Mouse (Mus musculus) midbrain, embryonic 16.5 days (tissue): ENCODE results near the gene Slc6a20b. TPM values are rescaled to one million over a fixed set of nuclear protein-coding genes. Genes with fewer than 3 reads are reported as not detected.

Experiments
- ATAC-seq: fragments of 200-750 bp; cut with Nextera tagmentation; 2 replicates; pipeline ENCODE4 v1.8.0; 2017; ENCODE audit warnings: moderate TSS enrichment
- H3K27ac ChIP-seq: fragments of 300-500 bp; sonication (generic); 2 replicates; pipeline ENCODE4 v1.5.1; 2014; ENCODE audit warnings: mild to moderate bottlenecking, low read length, mixed read lengths
- H3K27me3 ChIP-seq: fragments of 300-500 bp; sonication (generic); 2 replicates; pipeline ENCODE4 v1.6.1; 2014; ENCODE audit warnings: low read depth, low read length, mixed read lengths; ENCODE audit not compliant: control insufficient read depth, insufficient read depth
- H3K36me3 ChIP-seq: fragments of 300-500 bp; sonication (generic); 2 replicates; pipeline ENCODE4 v1.6.1; 2014; ENCODE audit warnings: mild to moderate bottlenecking, low read length, moderate library complexity, mixed read lengths; ENCODE audit not compliant: control insufficient read depth, insufficient read depth
- H3K4me1 ChIP-seq: fragments of 300-500 bp; sonication (generic); 2 replicates; pipeline ENCODE4 v1.6.1; 2014; ENCODE audit warnings: mild to moderate bottlenecking, low read length, mixed read lengths; ENCODE audit not compliant: control insufficient read depth, insufficient read depth
- H3K4me2 ChIP-seq: fragments of 300-500 bp; sonication (generic); 2 replicates; pipeline ENCODE4 v1.6.1; 2014; ENCODE audit warnings: mild to moderate bottlenecking, low read length, mixed read lengths
- H3K4me3 ChIP-seq: fragments of 300-500 bp; sonication (generic); 2 replicates; pipeline ENCODE4 v1.5.1; 2014; ENCODE audit warnings: low read depth, mild to moderate bottlenecking, low read length, moderate library complexity, mixed read lengths
- H3K9ac ChIP-seq: fragments of 300-500 bp; sonication (generic); 2 replicates; pipeline ENCODE4 v1.6.1; 2014; ENCODE audit warnings: low read depth, low read length, mixed read lengths
- H3K9me3 ChIP-seq: fragments of 300-500 bp; sonication (generic); replicated peaks from 2 replicates; pipeline ENCODE4 v1.6.1; 2014; ENCODE audit warnings: mild to moderate bottlenecking, low read length, mixed read lengths; ENCODE audit not compliant: control insufficient read depth, poor library complexity, severe bottlenecking
- WGBS: fragments of 180-500 bp; shearing (Covaris S2); extraction: QIAGEN DNeasy Blood & Tissue Kit; methylation state at CpG from one replicate; pipeline ENCODE4 v1.1.7; 2014; 5-methylcytosine and 5-hydroxymethylcytosine counted together
- polyA plus RNA-seq: library from polyadenylated mRNA; unstranded; fragments of >200 nt; fragmentation: Nextera tagmentation; extraction: Ambion mirVana; gene quantifications from 2 replicates; pipeline ENCODE4 v1.2.1, GENCODE M21; 2015

Slc6a20b gene
- polyA plus RNA-seq, 1 experiment from 2014 or later = 0.39 TPM

DNA sequence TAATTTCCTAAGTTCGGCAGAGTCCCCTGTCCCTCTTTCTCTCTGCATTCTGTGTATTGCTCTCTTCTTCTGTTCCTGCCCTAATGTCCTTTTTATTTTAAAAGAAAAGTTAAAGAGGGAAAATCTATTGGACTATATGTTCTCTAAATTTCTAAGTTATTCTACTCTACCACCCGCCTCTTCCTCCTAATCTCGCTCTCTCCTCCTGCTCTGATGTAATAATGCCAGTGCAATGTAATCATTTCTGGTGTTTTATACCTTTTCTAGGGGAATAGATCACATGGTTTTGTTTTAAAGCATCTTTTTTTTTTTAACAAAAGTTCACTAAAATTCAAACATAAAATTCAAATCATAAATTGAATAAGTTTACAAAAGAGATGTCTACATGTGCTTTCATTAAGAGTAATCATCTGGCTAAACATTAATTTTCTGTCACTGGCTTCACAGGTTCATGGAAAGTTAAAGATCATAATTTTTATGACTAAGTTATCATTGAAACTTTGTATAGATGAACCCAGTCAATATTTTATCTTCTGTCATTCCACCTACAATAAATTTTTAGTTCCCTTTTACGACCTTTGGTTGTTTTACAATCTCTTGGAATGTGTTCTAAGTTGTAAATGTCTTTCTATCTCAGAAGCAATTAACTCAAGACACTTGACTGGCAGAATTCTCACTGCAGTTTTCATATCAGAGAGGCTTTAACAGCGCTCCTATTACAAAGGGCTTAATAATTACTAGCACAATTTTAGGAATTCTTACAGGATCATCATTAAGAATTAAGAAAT lies 11.9 kb downstream of the Slc6a20b start:
- no peak for ATAC-seq
- WGBS = 91% methylated on average over 5 of the region's 5 CpGs

DNA sequence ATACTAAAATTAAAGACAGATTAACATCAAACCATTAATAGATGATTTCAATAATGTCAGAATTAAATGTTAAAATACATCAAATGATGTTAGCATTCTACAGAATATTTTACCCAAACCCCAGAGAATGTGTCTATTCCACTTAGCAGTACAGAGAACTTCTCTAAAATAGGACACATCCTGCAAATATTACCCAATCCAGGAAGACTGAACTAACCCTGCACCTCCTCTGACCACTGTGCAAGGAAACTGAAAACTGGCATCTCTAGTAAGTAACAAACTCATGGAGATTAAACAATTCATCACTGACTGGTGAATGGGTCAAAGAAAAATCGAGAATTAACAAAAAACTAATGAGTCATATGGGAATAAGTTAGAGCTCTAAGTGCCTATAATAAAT lies 30.8 kb downstream of the Slc6a20b start:
- no peaks in the 10 kb centered on the region for H3K36me3 ChIP-seq
- H3K4me3 ChIP-seq = no peak overlapping the region
- H3K4me1 ChIP-seq = no peaks in the 10 kb centered on the region
- H3K27me3 ChIP-seq = no peaks in the 10 kb centered on the region
- ATAC-seq = no peak
- H3K27ac ChIP-seq = no peak overlapping the region
- no peaks in the 10 kb centered on the region for H3K9me3 ChIP-seq
- WGBS = 91% methylated on average over 1 of the region's 1 CpGs
- no peak overlapping the region for H3K9ac ChIP-seq
- H3K4me2 ChIP-seq = no peak overlapping the region

More for the DNA sequence above, 11.9 kb downstream of the Slc6a20b start:
- no peaks in the 10 kb centered on the region for H3K36me3 ChIP-seq
- H3K4me1 ChIP-seq = no peaks in the 10 kb centered on the region
- H3K9me3 ChIP-seq = no peaks in the 10 kb centered on the region
- H3K4me3 ChIP-seq = no peak overlapping the region
- H3K27ac ChIP-seq = no peak overlapping the region
- H3K9ac ChIP-seq = no peak overlapping the region
- H3K4me2 ChIP-seq = no peak overlapping the region
- no peaks in the 10 kb centered on the region for H3K27me3 ChIP-seq

DNA sequence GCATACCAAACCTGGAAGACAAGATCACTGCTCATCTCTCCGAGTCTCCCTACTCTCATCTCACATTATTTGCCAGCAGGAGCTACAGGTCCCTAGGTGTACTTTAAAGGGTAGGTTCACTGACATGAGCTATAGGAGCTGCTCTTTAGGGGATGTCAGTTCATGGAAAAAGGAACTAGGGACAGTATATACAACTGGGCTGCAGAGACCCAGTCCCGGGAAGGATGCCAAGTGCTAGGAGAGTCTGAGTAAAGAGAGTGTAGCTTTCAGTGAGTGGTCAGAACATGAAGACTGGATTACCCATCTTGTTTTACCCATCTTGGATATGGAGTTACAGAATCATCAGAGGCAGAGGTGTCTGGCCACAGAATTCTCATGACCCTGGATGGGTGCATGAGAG lies 35.0 kb downstream of the Slc6a20b start:
- Histone ChIP-seq H3K36me3 (peaks cover 12% of the 10 kb centered on the region), H3K4me2 (no peak overlapping the region), H3K27ac (no peak overlapping the region), H3K4me3 (no peak overlapping the region), H3K27me3 (no peaks in the 10 kb centered on the region), H3K9ac (no peak overlapping the region), H3K9me3 (no peaks in the 10 kb centered on the region), H3K4me1 (no peaks in the 10 kb centered on the region)
- ATAC-seq = no peak
- WGBS = 97% methylated on average over 2 of the region's 2 CpGs

DNA sequence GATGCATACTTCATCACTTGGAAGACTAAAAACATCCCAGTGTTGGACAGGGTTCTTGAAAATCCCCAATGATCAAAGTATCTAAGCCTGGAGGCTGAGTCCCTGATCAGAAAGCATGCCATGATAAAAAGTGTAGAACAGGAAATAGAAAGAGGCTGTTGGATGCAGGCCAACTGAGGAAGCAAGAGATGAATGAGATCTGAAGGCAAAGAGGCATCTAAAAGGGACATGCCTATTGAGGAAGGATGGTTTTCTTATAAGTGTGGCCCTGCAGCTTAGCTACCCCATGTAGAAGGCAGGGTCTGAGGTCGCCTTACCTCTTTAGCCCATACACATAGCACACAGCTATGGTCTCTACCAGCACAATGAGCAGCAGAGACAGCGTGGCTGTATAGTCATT lies 35.5 kb downstream of the Slc6a20b start:
- Histone ChIP-seq H3K4me3 (no peak overlapping the region), H3K9me3 (no peaks in the 10 kb centered on the region), H3K4me1 (no peaks in the 10 kb centered on the region), H3K27me3 (no peaks in the 10 kb centered on the region), H3K9ac (no peak overlapping the region), H3K4me2 (no peak overlapping the region), H3K36me3 (peaks cover 12% of the 10 kb centered on the region), H3K27ac (no peak overlapping the region)
- 94% methylated on average over 2 of the region's 2 CpGs for WGBS
- no peak for ATAC-seq

DNA sequence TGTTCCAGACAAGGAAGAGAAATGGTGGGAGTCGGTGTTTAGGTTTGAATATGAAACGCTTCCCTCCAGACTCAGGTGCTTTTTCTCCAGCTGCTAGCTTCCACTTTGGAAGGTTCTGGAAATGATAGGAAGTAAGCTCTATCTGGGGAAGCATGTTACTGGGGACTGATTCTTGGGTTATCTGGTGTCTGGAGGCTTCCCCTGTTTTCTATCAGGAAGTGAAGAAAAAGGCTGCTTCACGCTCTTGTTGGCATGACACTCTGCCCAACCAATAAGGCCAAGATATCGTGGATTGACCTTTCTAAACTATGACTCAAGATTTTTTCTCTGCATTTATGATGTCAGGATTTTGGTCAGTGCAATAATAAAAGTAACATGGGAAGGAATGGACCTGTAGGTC lies 37.2 kb downstream of the Slc6a20b start:
- H3K36me3 ChIP-seq = peaks cover 12% of the 10 kb centered on the region
- no peak overlapping the region for H3K4me3 ChIP-seq
- 97% methylated on average over 4 of the region's 4 CpGs for WGBS
- no peaks in the 10 kb centered on the region for H3K27me3 ChIP-seq
- H3K9ac ChIP-seq = no peak overlapping the region
- ATAC-seq = no peak
- H3K4me1 ChIP-seq = no peaks in the 10 kb centered on the region
- no peaks in the 10 kb centered on the region for H3K9me3 ChIP-seq
- no peak overlapping the region for H3K27ac ChIP-seq
- no peak overlapping the region for H3K4me2 ChIP-seq

DNA sequence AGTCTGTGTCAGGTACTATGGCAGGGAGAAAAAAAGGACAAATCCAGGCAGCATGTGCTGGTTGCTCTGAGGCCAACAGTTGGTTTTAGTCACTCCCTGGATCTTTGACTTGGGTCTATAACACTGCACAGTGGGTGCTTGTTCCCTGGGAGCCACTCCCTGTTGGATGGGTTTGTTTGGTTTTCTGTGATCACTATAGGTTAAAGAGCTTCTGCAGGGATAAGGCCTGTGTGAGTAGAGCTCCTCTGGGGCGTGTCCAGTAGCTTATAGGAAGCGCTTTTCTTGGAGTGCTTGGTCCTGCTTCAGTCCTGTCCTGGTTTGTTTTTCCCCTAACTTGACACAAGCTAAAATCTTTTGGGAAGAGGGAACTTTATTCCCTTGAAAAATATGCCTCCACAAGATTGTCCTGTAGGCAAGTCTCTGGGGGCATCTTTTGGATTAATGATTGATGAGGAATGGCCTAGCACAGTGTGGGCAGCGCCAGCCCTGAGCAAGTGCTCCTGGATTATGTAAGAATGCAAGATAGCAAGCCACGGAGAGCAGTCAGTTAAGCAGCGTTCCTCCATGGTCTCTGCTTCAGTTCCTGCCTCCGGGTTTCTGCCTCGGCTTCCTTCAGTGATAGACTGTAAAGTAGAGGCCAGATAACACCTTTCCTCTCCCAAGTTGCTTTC lies 43.0 kb downstream of the Slc6a20b start:
- no peak overlapping the region for H3K4me2 ChIP-seq
- H3K9me3 ChIP-seq = no peaks in the 10 kb centered on the region
- H3K9ac ChIP-seq = no peak overlapping the region
- no peak overlapping the region for H3K27ac ChIP-seq
- no peaks in the 10 kb centered on the region for H3K27me3 ChIP-seq
- H3K36me3 ChIP-seq = peaks cover 15% of the 10 kb centered on the region
- no peak overlapping the region for H3K4me3 ChIP-seq
- H3K4me1 ChIP-seq = no peaks in the 10 kb centered on the region
- WGBS = 84% methylated on average over 7 of the region's 7 CpGs
- ATAC-seq = no peak

DNA sequence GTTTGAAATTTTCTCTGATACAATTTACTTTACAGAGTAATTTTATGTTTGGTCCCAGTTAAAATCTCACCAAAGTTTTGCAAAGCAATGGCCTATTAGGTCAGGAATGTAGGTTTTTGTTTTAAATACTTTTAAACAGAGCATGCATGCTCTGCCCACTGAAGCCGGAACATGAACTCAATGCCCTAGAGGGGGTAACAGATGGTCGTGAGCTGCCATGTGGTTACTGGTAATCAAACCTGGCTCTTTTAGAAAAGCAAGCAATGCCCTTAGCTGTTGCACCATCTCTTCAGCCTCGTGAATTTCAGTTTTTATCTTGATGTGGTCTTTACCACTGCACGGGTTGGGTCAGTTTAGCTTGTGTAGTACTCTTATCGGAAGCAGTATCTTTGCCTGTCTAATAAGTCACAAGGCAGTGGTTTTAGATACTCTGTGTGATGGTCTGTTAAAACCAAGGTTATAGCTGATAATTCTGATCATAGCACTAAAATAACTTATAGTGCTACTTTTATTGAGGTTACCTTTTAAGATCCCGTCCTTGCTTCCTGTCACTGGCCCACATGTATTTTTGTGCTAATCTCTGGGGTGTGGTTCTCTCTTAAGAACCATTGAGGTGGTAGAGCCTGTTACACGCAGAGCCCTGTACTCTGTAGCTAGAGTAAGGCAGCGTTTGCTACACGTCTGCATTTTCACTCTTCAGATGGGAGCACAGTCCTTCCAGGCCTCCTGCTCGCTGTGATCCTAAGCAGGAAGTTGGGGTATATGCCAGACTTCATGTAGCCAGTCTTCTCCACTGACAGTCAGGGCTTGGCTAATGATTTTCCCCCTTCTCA lies 54.8 kb downstream of the Slc6a20b start:
- Histone ChIP-seq H3K9ac (no peak overlapping the region), H3K4me1 (no peaks in the 10 kb centered on the region), H3K27me3 (no peaks in the 10 kb centered on the region), H3K36me3 (peaks cover 10% of the 10 kb centered on the region; the same call in 1 of the 2 replicates), H3K4me3 (no peak overlapping the region), H3K9me3 (no peaks in the 10 kb centered on the region), H3K27ac (no peak overlapping the region), H3K4me2 (no peak overlapping the region)
- 85% methylated on average over 10 of the region's 10 CpGs for WGBS
- ATAC-seq = no peak

DNA sequence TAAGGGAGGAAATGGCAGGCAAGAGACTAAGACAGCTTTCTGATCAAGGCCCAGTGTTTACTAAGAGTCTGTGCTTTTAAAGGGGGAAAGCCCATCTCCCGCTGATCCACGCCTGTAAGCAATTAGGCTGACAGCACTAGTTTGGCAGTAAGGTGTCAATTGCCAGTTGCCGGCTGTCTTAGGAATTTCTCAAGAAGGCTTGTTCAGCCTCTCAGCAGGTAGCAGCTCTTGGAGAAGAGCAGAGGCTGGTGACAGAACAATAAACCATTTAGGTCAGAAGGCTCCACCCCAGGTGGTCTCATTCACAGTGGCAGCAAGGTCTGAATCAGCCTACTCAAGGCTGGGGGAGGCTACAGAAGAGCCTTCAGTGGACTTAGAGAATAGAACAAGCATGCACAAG lies 77.8 kb downstream of the Slc6a20b start:
- no peak overlapping the region for H3K27ac ChIP-seq
- H3K4me1 ChIP-seq = no peaks in the 10 kb centered on the region
- no peak overlapping the region for H3K4me3 ChIP-seq
- ATAC-seq = no peak
- no peak overlapping the region for H3K4me2 ChIP-seq
- H3K27me3 ChIP-seq = no peaks in the 10 kb centered on the region
- WGBS = 11% methylated on average over 3 of the region's 3 CpGs
- peaks cover 27% of the 10 kb centered on the region for H3K36me3 ChIP-seq
- no peak overlapping the region for H3K9ac ChIP-seq
- H3K9me3 ChIP-seq = no peaks in the 10 kb centered on the region
